Mouse (Mus musculus) MEL (cell line): Measurements from ENCODE around the gene Gm17606. TPM values are rescaled to one million over a fixed set of nuclear protein-coding genes. Genes with fewer than 3 reads are reported as not detected.
A peak's percentile ranks its signal among the peaks of the same experiment; 100 is the strongest.

ENCODE experiments used
- DNase-seq: peaks from one replicate; pipeline ENCODE4 v3.0.0; 2011; ENCODE audit warnings: low read depth, low spot score
- H3K27ac ChIP-seq: 2 replicates; pipeline ENCODE4 v1.5.1; 2012; ENCODE audit warnings: low read depth, mild to moderate bottlenecking, control low read depth, low read length, moderate library complexity; ENCODE audit not compliant: control insufficient read depth
- H3K27me3 ChIP-seq, 2 experiments: fragments of 150-350 bp in 1 of 2; sonication (generic) in 1 of 2; 2 replicates each; pipeline ENCODE4 v1.6.1; 2012; ENCODE audit warnings: low read length in 2 of 2, mild to moderate bottlenecking in 2 of 2, improper control_type of control experiment in 1 of 2, moderate library complexity in 1 of 2; ENCODE audit not compliant: insufficient read depth in 2 of 2, control insufficient read depth in 1 of 2
- H3K36me3 ChIP-seq, 2 experiments: 2 replicates each; pipeline ENCODE4 v1.6.1; 2012 to 2014; ENCODE audit warnings: low read length in 2 of 2, improper control_type of control experiment in 1 of 2, inconsistent platforms in 1 of 2, mild to moderate bottlenecking in 1 of 2; ENCODE audit not compliant: insufficient read depth in 2 of 2, control insufficient read depth in 1 of 2
- H3K4me1 ChIP-seq, 2 experiments: fragments of 150-350 bp in 1 of 2; sonication (generic) in 1 of 2; 2 replicates each; pipeline ENCODE4 v1.6.1; 2012; ENCODE audit warnings: low read length in 2 of 2, improper control_type of control experiment in 1 of 2, mild to moderate bottlenecking in 1 of 2; ENCODE audit not compliant: insufficient read depth in 2 of 2, control insufficient read depth in 1 of 2
- H3K4me3 ChIP-seq, 2 experiments: fragments of 150-350 bp in 1 of 2; sonication (generic) in 1 of 2; 2 replicates each; pipeline ENCODE4 v1.5.1; 2012; ENCODE audit warnings: low read depth in 2 of 2, low read length in 2 of 2, mild to moderate bottlenecking in 2 of 2, moderate library complexity in 2 of 2, control low read depth in 1 of 2, improper control_type of control experiment in 1 of 2; ENCODE audit not compliant: control insufficient read depth in 1 of 2, insufficient read depth in 1 of 2
- H3K79me2 ChIP-seq: 2 replicates; pipeline ENCODE4 v1.6.1; 2012; ENCODE audit warnings: mild to moderate bottlenecking, low read length, moderate library complexity; ENCODE audit not compliant: control insufficient read depth, poor library complexity, insufficient read depth
- H3K9ac ChIP-seq: 2 replicates; pipeline ENCODE4 v1.6.1; 2012; ENCODE audit warnings: low read depth, mild to moderate bottlenecking, control low read depth, low read length, moderate library complexity; ENCODE audit not compliant: control insufficient read depth, poor library complexity, severe bottlenecking
- H3K9me3 ChIP-seq: fragments of 150-350 bp; sonication (generic); replicated peaks from 2 replicates; pipeline ENCODE4 v1.6.1; 2012; ENCODE audit warnings: mild to moderate bottlenecking, low read length, improper control_type of control experiment, moderate library complexity; ENCODE audit not compliant: insufficient read depth
- BHLHE40 ChIP-seq: IDR thresholded peaks from 2 replicates; pipeline ENCODE4 v1.6.1; 2012; ENCODE audit warnings: low read depth, mild to moderate bottlenecking, inconsistent platforms, low read length, improper control_type of control experiment, borderline replicate concordance
- E2F4 ChIP-seq: IDR thresholded peaks from 2 replicates; pipeline ENCODE4 v1.6.1; 2011; ENCODE audit warnings: low read depth, low read length, improper control_type of control experiment, borderline replicate concordance
- ELF1 ChIP-seq: IDR thresholded peaks from 2 replicates; pipeline ENCODE4 v1.6.1; 2014; ENCODE audit warnings: low read depth, mild to moderate bottlenecking, inconsistent platforms, low read length, improper control_type of control experiment, moderate library complexity
- GABPA ChIP-seq: IDR thresholded peaks from 2 replicates; pipeline ENCODE4 v1.6.1; 2012; ENCODE audit warnings: low read depth, mild to moderate bottlenecking, inconsistent platforms, low read length, improper control_type of control experiment, moderate library complexity
- GATA1 ChIP-seq: IDR thresholded peaks from 2 replicates; pipeline ENCODE4 v1.6.1; 2011; ENCODE audit warnings: low read depth, low read length, improper control_type of control experiment
- HCFC1 ChIP-seq: IDR thresholded peaks from 2 replicates; pipeline ENCODE4 v1.6.1; 2012; ENCODE audit warnings: low read depth, mild to moderate bottlenecking, inconsistent platforms, low read length, improper control_type of control experiment, moderate library complexity
- JUND ChIP-seq: IDR thresholded peaks from 2 replicates; pipeline ENCODE4 v1.6.1; 2011; ENCODE audit warnings: low read depth, mild to moderate bottlenecking, improper control_type of control experiment, low read length
- MAFK ChIP-seq: IDR thresholded peaks from 2 replicates; pipeline ENCODE4 v1.6.1; 2011; ENCODE audit warnings: low read depth, mild to moderate bottlenecking, low read length, improper control_type of control experiment, borderline replicate concordance
- MAZ ChIP-seq: IDR thresholded peaks from 2 replicates; pipeline ENCODE4 v1.6.1; 2012; ENCODE audit warnings: low read depth, mild to moderate bottlenecking, inconsistent platforms, low read length, improper control_type of control experiment
- MEF2A ChIP-seq: IDR thresholded peaks from 2 replicates; pipeline ENCODE4 v1.6.1; 2014; ENCODE audit warnings: low read depth, mild to moderate bottlenecking, inconsistent platforms, low read length, improper control_type of control experiment; ENCODE audit not compliant: poor library complexity, insufficient replicate concordance, severe bottlenecking; ENCODE audit errors: extremely low read depth
- MXI1 ChIP-seq: IDR thresholded peaks from 2 replicates; pipeline ENCODE4 v1.6.1; 2011; ENCODE audit warnings: mild to moderate bottlenecking, low read depth, low read length, improper control_type of control experiment
- MYB ChIP-seq: IDR thresholded peaks from 2 replicates; pipeline ENCODE4 v1.6.1; 2011; ENCODE audit warnings: mild to moderate bottlenecking, low read depth, low read length, improper control_type of control experiment
- MYC ChIP-seq: IDR thresholded peaks from 2 replicates; pipeline ENCODE4 v1.6.1; 2011; ENCODE audit warnings: low read depth, mild to moderate bottlenecking, low read length, improper control_type of control experiment, moderate library complexity
- NELFE ChIP-seq: IDR thresholded peaks from 2 replicates; pipeline ENCODE4 v1.6.1; 2011; ENCODE audit warnings: low read depth, low read length, improper control_type of control experiment
- NRF1 ChIP-seq: IDR thresholded peaks from 2 replicates; pipeline ENCODE4 v1.6.1; 2014; ENCODE audit warnings: low read depth, mild to moderate bottlenecking, inconsistent platforms, low read length, improper control_type of control experiment, moderate library complexity; ENCODE audit not compliant: poor library complexity, insufficient read depth, severe bottlenecking
- POLR2A ChIP-seq, 2 experiments: IDR thresholded peaks; 2 replicates each; pipeline ENCODE4 v1.6.1; 2011 to 2012; ENCODE audit warnings: low read length in 2 of 2, mild to moderate bottlenecking in 2 of 2, control low read depth in 1 of 2, improper control_type of control experiment in 1 of 2, low read depth in 1 of 2, moderate library complexity in 1 of 2; ENCODE audit not compliant: control insufficient read depth in 1 of 2, insufficient read depth in 1 of 2, poor library complexity in 1 of 2
- RCOR1 ChIP-seq: IDR thresholded peaks from 2 replicates; pipeline ENCODE4 v1.6.1; 2012; ENCODE audit warnings: low read depth, mild to moderate bottlenecking, inconsistent platforms, low read length, improper control_type of control experiment
- SIN3A ChIP-seq: IDR thresholded peaks from 2 replicates; pipeline ENCODE4 v1.6.1; 2012; ENCODE audit warnings: low read length, improper control_type of control experiment, inconsistent platforms
- TBP ChIP-seq: IDR thresholded peaks from 2 replicates; pipeline ENCODE4 v1.8.0; 2011; ENCODE audit warnings: low read depth, low read length, improper control_type of control experiment
- USF2 ChIP-seq, 2 experiments: IDR thresholded peaks; 2 replicates each; pipeline ENCODE4 v1.6.1; 2011 to 2012; ENCODE audit warnings: improper control_type of control experiment in 2 of 2, low read length in 2 of 2, borderline replicate concordance in 1 of 2, inconsistent platforms in 1 of 2, low read depth in 1 of 2, mild to moderate bottlenecking in 1 of 2; ENCODE audit not compliant: insufficient read depth in 1 of 2
- ZKSCAN1 ChIP-seq: IDR thresholded peaks from 2 replicates; pipeline ENCODE4 v1.6.1; 2012; ENCODE audit warnings: low read depth, mild to moderate bottlenecking, inconsistent platforms, low read length, improper control_type of control experiment, moderate library complexity
- ZNF384 ChIP-seq: IDR thresholded peaks from 2 replicates; pipeline ENCODE4 v1.6.1; 2012; ENCODE audit warnings: low read depth, mild to moderate bottlenecking, inconsistent platforms, low read length, improper control_type of control experiment
- polyA plus RNA-seq, 2 experiments: library from polyadenylated mRNA; stranded (reverse) in 1 of 2; unstranded in 1 of 2; fragments of >175 nt in 1 of 2; fragments of >200 nt in 1 of 2; gene quantifications; 2 replicates each; pipeline versions ENCODE4 v1.2.1 to v1.2.4; 2012; ENCODE audit warnings: low replicate concordance in 2 of 2, low read depth in 1 of 2; ENCODE audit not compliant: insufficient read length in 2 of 2, insufficient read depth in 1 of 2, missing spikeins in 1 of 2
- total RNA-seq: library from RNA; depleted of rRNA; stranded (reverse); fragments of 300-350 nt; gene quantifications from 2 replicates; pipeline ENCODE4 v1.2.3, GENCODE M21; 2012

Gm17606 gene
- total and polyA plus RNA-seq, 3 experiments = 0.99 TPM; not detected in 2

- Histone ChIP-seq H3K27me3 (no peaks in the 10 kb centered on the region), H3K4me1 (peaks cover 7 to 25% of the 10 kb centered on the region in 2 experiments), H3K9me3 (no peaks in the 10 kb centered on the region), H3K27ac (peak within 1 kb of the TSS; percentile 63), H3K4me3 (peak within 1 kb of the TSS; percentile 69 to 93), H3K9ac (peak within 1 kb of the TSS; percentile 82), H3K79me2 (peaks cover 3% of the 10 kb centered on the region; the same call in 1 of the 2 replicates), H3K36me3 (peaks cover 0 to 27% of the 10 kb centered on the region in 2 experiments; a peak in 2 of 4 replicates)
- peak; percentile 88 for DNase-seq
- no peak for TF ChIP-seq ZKSCAN1
- TF ChIP-seq NELFE = peak; percentile 52
- peak; percentile 37; the same call in 1 of the 2 replicates for TF ChIP-seq MAZ
- TF ChIP-seq POLR2A (IDR thresholded peaks at IDR 0.05; ENCODE audit: control insufficient read depth in 1 of 2, insufficient read depth in 1 of 2, low read depth in 1 of 2, low read length in 2 of 2, poor library complexity in 1 of 2) = peak in 1 of 2 experiments; percentile 64; a peak in 2 of 4 replicates
- TF ChIP-seq GATA1 = no peak
- no peak for TF ChIP-seq ELF1
- TF ChIP-seq MAFK = no peak
- TF ChIP-seq JUND = no peak
- no peak for TF ChIP-seq BHLHE40
- no peak for TF ChIP-seq USF2 (IDR thresholded peaks at IDR 0.05; ENCODE audit: borderline replicate concordance in 1 of 2, insufficient read depth in 1 of 2, low read depth in 1 of 2, low read length in 2 of 2)
- no peak; the same call in 1 of the 2 replicates for TF ChIP-seq RCOR1
- TF ChIP-seq ZNF384 = peak; percentile 42; the same call in 1 of the 2 replicates
- no peak for TF ChIP-seq MYB
- no peak for TF ChIP-seq MXI1
- 0 out of 2 replicates have a peak, but pooled peaks have one; percentile 39 for TF ChIP-seq HCFC1
- no peak for TF ChIP-seq NRF1
- TF ChIP-seq SIN3A = peak; percentile 64; the same call in 1 of the 2 replicates
- 0 out of 2 replicates have a peak, but pooled peaks have one; percentile 32 for TF ChIP-seq TBP
Measured at GRCm38 (mm10) chr14:54605752-54606321, 34.9 kb upstream of the Gm17606 start, which contains the start of gene 4931414P19Rik. 4931414P19Rik (minus strand) TSS chr14:54605993.

GRCm38 (mm10) chr14:54607226-54607625, 33.5 kb upstream of the Gm17606 start:
- H3K79me2 ChIP-seq = peaks cover 3% of the 10 kb centered on the region; the same call in 1 of the 2 replicates

More at GRCm38 (mm10) chr14:54607226-54607625, 33.5 kb upstream of the Gm17606 start:
- Histone ChIP-seq H3K9me3 (no peaks in the 10 kb centered on the region), H3K27ac (no peak overlapping the region), H3K4me1 (peaks cover 2 to 15% of the 10 kb centered on the region in 2 experiments; a peak in 2 of 4 replicates), H3K27me3 (no peaks in the 10 kb centered on the region), H3K36me3 (peaks cover 2 to 16% of the 10 kb centered on the region in 2 experiments; a peak in 3 of 4 replicates), H3K4me3 (no peak overlapping the region), H3K9ac (no peak overlapping the region)
- DNase-seq = no peak
- no peak for TF ChIP-seq MAZ
- TF ChIP-seq MEF2A = no peak
- no peak for TF ChIP-seq SIN3A
- no peak for TF ChIP-seq GABPA
- TF ChIP-seq E2F4 = no peak
- no peak for TF ChIP-seq ZKSCAN1
- no peak for TF ChIP-seq MYB
- no peak for TF ChIP-seq USF2 (IDR thresholded peaks at IDR 0.05; ENCODE audit: borderline replicate concordance in 1 of 2, insufficient read depth in 1 of 2, low read depth in 1 of 2, low read length in 2 of 2)
- TF ChIP-seq MYC = no peak
- no peak for TF ChIP-seq RCOR1
